Mouse (Mus musculus) adrenal gland (tissue): ENCODE measurements around the gene Nfil3.

Experiments used
- intact Hi-C: fragments of 180-260 bp; cut with DNase I; formaldehyde crosslinking; loops from one replicate; pipeline ENCODE4 v1.15.1; 2025

The Nfil3 gene

GRCm38 (mm10) chr13:52985508-52986214 lies 4.8 kb upstream of the Nfil3 start:
- intact Hi-C loops = loop anchor here (1.0 to 5.0 kb wide), 2 partner anchors 112 to 274 kb away; no protein-coding TSS in a partner anchor

GRCm38 (mm10) chr13:52982703-52983102 lies 1.8 kb upstream of the Nfil3 start:
- intact Hi-C loops = loop anchor here (5.0 kb wide), 3 partner anchors 90 to 325 kb away; no protein-coding TSS in a partner anchor

GRCm38 (mm10) chr13:52981441-52982281 lies 788 bp upstream of the Nfil3 start:
- intact Hi-C loops = loop anchor here (5.0 kb wide), 3 partner anchors 89 to 324 kb away; no protein-coding TSS in a partner anchor

- intact Hi-C loops = loop anchor here (5.0 kb wide), 3 partner anchors 88 to 323 kb away; no protein-coding TSS in a partner anchor
Observed at GRCm38 (mm10) chr13:52980211-52980950, 492 bp downstream of the Nfil3 start.

- intact Hi-C loops = loop anchor here (5.0 kb wide), 3 partner anchors 87 to 322 kb away; no protein-coding TSS in a partner anchor
Observed at GRCm38 (mm10) chr13:52979331-52980051, 1.4 kb downstream of the Nfil3 start.

- intact Hi-C loops = no loop called here
Observed at GRCm38 (mm10) chr13:52978321-52978981, 2.4 kb downstream of the Nfil3 start.

- intact Hi-C loops = no loop called here
Observed at GRCm38 (mm10) chr13:52977757-52978156, 3.1 kb downstream of the Nfil3 start.

- intact Hi-C loops = no loop called here
Observed at GRCm38 (mm10) chr13:52977221-52977609, 3.7 kb downstream of the Nfil3 start.

GRCm38 (mm10) chr13:52976510-52977220 lies 4.2 kb downstream of the Nfil3 start:
- intact Hi-C loops = no loop called here

GRCm38 (mm10) chr13:52976130-52976509 lies 4.8 kb downstream of the Nfil3 start:
- intact Hi-C loops = no loop called here

GRCm38 (mm10) chr13:52974676-52975075 lies 6.2 kb downstream of the Nfil3 start:
- intact Hi-C loops = loop anchor here (5.0 kb wide), 1 partner anchor 42 kb away; no protein-coding TSS in a partner anchor

GRCm38 (mm10) chr13:52973427-52973826 lies 7.4 kb downstream of the Nfil3 start:
- intact Hi-C loops = loop anchor here (5.0 kb wide), 1 partner anchor 41 kb away; no protein-coding TSS in a partner anchor

GRCm38 (mm10) chr13:52972626-52973025 lies 8.2 kb downstream of the Nfil3 start:
- intact Hi-C loops = loop anchor here (5.0 kb wide), 1 partner anchor 40 kb away; no protein-coding TSS in a partner anchor

GRCm38 (mm10) chr13:52970876-52971275 lies 10.0 kb downstream of the Nfil3 start:
- intact Hi-C loops = loop anchor here (5.0 kb wide), 1 partner anchor 39 kb away; no protein-coding TSS in a partner anchor

- intact Hi-C loops = no loop called here
Observed at GRCm38 (mm10) chr13:52962922-52963321, 18.0 kb downstream of the Nfil3 start.

GRCm38 (mm10) chr13:52962361-52962760 lies 18.5 kb downstream of the Nfil3 start:
- intact Hi-C loops = no loop called here

GRCm38 (mm10) chr13:52953779-52954553 lies 26.9 kb downstream of the Nfil3 start:
- intact Hi-C loops = no loop called here

GRCm38 (mm10) chr13:52949211-52949610 lies 31.7 kb downstream of the Nfil3 start:
- intact Hi-C loops = no loop called here
